Mouse (Mus musculus): ENCODE measurements around the gene Gpr39. TPM values are rescaled to one million over a fixed set of nuclear protein-coding genes. Genes with fewer than 3 reads are reported as not detected.

The Gpr39 gene
- total RNA-seq, 2 experiments from 2014 or later, result 0.17 to 0.25 TPM

DNA sequence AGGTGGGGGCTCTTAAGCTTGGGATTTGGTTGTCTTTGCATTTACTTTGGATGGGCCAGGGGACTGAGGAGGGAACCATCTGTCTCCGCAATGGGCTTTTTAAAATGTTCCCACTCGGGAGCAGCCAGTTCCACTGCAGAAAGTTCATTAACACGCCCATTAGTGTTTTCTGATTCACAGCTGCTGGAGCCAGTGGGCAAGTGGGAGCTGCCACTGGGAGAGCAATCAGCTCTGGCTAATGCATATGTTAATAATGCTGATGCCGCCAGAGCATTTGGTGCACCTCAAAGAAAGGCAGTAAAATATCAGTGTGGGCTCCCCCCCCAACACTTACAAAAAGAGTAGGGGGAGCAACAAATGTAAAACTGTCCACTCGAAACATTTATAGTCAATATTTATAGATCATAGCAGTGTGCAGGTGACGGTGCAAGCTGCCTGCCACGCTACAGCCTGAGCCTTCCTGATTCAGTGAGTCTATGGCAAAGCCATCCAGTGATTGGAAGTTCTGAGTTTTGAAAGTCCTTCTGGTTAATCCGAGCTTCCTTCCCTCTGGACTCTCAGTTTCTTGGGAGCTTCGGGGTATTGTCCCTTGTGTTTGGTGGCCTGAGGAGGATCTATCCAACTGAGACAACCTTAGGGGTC, 136.5 kb downstream of the Gpr39 start:
- DNase-seq, result no peak

GRCm38 (mm10) chr1:125821101-125821500, 144.3 kb downstream of the Gpr39 start:
- no peak for DNase-seq

- DNase-seq, result peak; percentile 42 to 49
These were observed 146.8 kb downstream of the Gpr39 start for GRCm38 (mm10) chr1:125823611-125824010.

DNA sequence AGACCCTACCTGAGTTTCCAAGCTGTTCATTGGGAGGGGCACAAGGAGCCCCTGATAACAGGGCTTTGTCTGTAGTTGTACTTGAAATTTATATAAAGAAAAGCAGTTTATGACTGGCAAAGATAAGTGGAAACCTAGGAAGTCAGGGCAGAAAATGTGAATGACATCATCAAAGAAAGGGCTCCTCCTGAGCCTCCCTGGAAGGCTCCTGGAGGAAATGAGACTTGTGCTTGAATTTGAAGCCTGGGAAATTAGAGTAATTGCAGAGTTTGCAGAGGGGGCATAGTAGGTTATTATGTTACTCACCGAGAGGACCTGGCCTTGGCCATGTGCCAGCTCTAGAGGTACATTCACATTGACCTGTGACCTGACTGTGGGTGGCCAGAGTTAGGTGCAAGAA, 160.7 kb downstream of the Gpr39 start:
- DNase-seq, result no peak

GRCm38 (mm10) chr1:125839746-125840392, 163.1 kb downstream of the Gpr39 start:
- no peak for DNase-seq

GRCm38 (mm10) chr1:125854646-125855045, 177.9 kb downstream of the Gpr39 start:
- no peak for DNase-seq

GRCm38 (mm10) chr1:125858631-125859030, 181.8 kb downstream of the Gpr39 start:
- DNase-seq, result peak in 1 of 2 experiments; percentile 35

GRCm38 (mm10) chr1:125870056-125870455, 193.3 kb downstream of the Gpr39 start:
- no peak for DNase-seq

- no peak for DNase-seq
These were observed 216.4 kb downstream of the Gpr39 start for GRCm38 (mm10) chr1:125893158-125893557.

GRCm38 (mm10) chr1:125910211-125910870, 233.5 kb downstream of the Gpr39 start:
- DNase-seq, result peak; percentile 26 to 30

GRCm38 (mm10) chr1:125910871-125911265, 234.1 kb downstream of the Gpr39 start:
- no peak for DNase-seq

GRCm38 (mm10) chr1:125911337-125911900, 234.6 kb downstream of the Gpr39 start:
- peak; percentile 48 to 51 for DNase-seq

GRCm38 (mm10) chr1:125911901-125912445, 235.2 kb downstream of the Gpr39 start:
- peak; percentile 55 to 57 for DNase-seq

DNA sequence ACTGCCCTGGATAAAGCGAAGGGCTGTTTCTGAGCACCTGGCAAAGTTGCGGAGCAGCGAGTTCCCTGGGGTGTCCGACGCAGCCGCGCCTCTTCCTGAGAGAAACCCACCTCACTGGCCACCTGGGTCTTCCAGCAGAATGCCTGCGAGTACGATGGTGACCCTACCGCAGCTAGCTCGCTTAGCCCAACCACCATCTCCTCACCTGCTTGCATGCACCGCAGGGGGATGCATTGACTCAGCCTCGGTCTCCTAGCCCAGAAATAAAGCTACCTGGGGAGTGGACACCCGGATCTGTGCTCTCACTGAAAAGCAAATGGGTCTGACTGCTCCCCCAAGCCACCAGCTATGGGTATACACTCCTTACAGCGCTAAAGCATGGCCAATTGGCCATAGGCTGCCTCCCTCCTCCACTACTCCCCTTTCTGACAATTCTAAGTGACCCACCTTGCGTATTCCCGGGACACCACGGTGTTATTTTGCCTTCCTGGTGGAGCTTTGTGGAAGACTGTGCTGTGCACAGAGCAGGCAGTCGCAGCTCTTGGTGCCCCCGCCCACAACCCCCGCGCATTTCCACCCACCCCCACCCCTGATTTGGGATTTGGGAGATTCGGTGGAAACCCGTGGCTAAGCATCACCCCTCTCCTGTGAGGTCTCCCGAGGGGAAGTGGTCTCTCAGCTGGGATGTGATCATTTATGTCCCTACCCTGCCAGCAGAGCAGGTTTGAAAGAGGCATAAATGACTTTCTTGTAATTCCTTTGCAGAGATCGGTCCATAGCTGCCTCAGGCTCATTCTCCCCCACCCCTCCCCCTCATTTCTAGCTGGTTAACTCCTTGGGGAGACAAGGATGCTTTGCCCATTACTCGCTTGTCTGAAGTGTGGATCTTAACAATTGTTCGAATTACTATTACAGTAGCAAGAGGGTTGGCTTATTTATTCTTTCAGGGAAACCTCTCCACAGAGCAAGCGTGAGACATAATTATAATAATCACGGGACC, 236.1 kb downstream of the Gpr39 start, which contains the start of gene Lypd1:
TSS of gene Lypd1 (minus strand) at position 501 of the 1,000 bp plus-strand sequence.
- no peak for DNase-seq

DNA sequence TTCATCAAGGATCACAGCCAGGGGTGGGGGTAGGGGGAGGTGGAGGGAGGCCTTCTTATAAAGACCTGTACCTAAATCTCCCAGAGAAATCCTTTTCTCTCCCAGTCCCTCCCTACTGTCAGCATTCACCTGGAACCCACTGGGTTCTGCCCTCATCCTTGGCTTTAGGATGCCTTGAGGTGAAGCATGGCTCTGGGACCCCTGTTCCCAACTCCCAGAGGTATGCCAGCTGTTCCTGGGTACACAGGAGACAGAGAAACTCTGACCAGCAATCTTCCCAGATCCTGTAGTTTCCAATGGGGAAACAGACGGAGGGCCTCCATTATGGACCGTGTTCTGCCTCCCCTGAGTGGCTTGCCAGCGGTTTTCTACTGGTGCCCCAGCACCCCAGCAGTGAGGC, 243.9 kb downstream of the Gpr39 start:
- DNase-seq, result no peak

GRCm38 (mm10) chr1:125923062-125923461, 246.3 kb downstream of the Gpr39 start:
- no peak for DNase-seq

Other genes with a start within 250 kb of the Gpr39 start
- gene Actr3, start 241.3 kb upstream of the Gpr39 start, total RNA-seq (2021), result 100 to 1,000 TPM; 343 to 347 TPM
- gene Slc35f5, start 116.4 kb upstream of the Gpr39 start, total RNA-seq (2021), result 10 to 100 TPM; 27.7 to 29.8 TPM
- gene Lypd1, start 236.1 kb downstream of the Gpr39 start, total RNA-seq (2021), result 100 to 1,000 TPM in 1 of 2 experiments, 10 to 100 TPM in 1; 99.3 to 100 TPM